Mouse (Mus musculus): ENCODE data around the gene Pold3.
"Not testable (repeated sequence)": the region's sequence is repeated elsewhere in the genome, so short reads cannot be mapped to it uniquely, and the experiment has no call there.

Gene Pold3

GRCm38 (mm10) chr7:100082836-100083235 is 38.5 kb downstream of the Pold3 start:
- DNase-seq (ENCODE audit: low read depth, low spot score): no peak
- H3K36me3 ChIP-seq (ENCODE audit: control insufficient read depth, insufficient read depth, low read length, poor library complexity, severe bottlenecking): peaks cover 9% of the 10 kb centered on the region; the same call in 1 of the 2 replicates
- H3K27me3 ChIP-seq (ENCODE audit: control insufficient read depth, insufficient read depth, low read length, poor library complexity, severe bottlenecking): no peaks in the 10 kb centered on the region

GRCm38 (mm10) chr7:100080087-100080781 is 41.1 kb downstream of the Pold3 start:
- H3K36me3 ChIP-seq (ENCODE audit: control insufficient read depth, insufficient read depth, low read length, poor library complexity, severe bottlenecking): peaks cover 5% of the 10 kb centered on the region; the same call in 1 of the 2 replicates
- H3K27me3 ChIP-seq (ENCODE audit: control insufficient read depth, insufficient read depth, low read length, poor library complexity, severe bottlenecking): no peaks in the 10 kb centered on the region
- DNase-seq (ENCODE audit: low read depth, low spot score): no peak

- Histone ChIP-seq H3K36me3 (ENCODE audit: control insufficient read depth, insufficient read depth, low read length, poor library complexity, severe bottlenecking) (no peaks in the 10 kb centered on the region), H3K27me3 (ENCODE audit: control insufficient read depth, insufficient read depth, low read length, poor library complexity, severe bottlenecking) (no peaks in the 10 kb centered on the region)
- DNase-seq (ENCODE audit: low read depth, low spot score): no peak
Measured at GRCm38 (mm10) chr7:100077071-100077470, 44.3 kb downstream of the Pold3 start.

GRCm38 (mm10) chr7:100076296-100076695 is 45.1 kb downstream of the Pold3 start:
- no peak for DNase-seq (ENCODE audit: low read depth, low spot score)
- Histone ChIP-seq H3K36me3 (ENCODE audit: control insufficient read depth, insufficient read depth, low read length, poor library complexity, severe bottlenecking) (no peaks in the 10 kb centered on the region), H3K27me3 (ENCODE audit: control insufficient read depth, insufficient read depth, low read length, poor library complexity, severe bottlenecking) (no peaks in the 10 kb centered on the region)

GRCm38 (mm10) chr7:100073959-100074358 is 47.4 kb downstream of the Pold3 start:
- DNase-seq (ENCODE audit: low read depth, low spot score): no peak
- no peaks in the 10 kb centered on the region for H3K27me3 ChIP-seq (ENCODE audit: control insufficient read depth, insufficient read depth, low read length, poor library complexity, severe bottlenecking)
- no peaks in the 10 kb centered on the region for H3K36me3 ChIP-seq (ENCODE audit: control insufficient read depth, insufficient read depth, low read length, poor library complexity, severe bottlenecking)

GRCm38 (mm10) chr7:100052991-100053390 is 68.4 kb downstream of the Pold3 start:
- not testable (repeated sequence) for H3K27me3 ChIP-seq (ENCODE audit: control insufficient read depth, insufficient read depth, low read length, poor library complexity, severe bottlenecking); DNase-seq (ENCODE audit: low read depth, low spot score); H3K36me3 ChIP-seq (ENCODE audit: control insufficient read depth, insufficient read depth, low read length, poor library complexity, severe bottlenecking)

- no peak for DNase-seq (ENCODE audit: low read depth, low spot score)
- H3K36me3 ChIP-seq (ENCODE audit: control insufficient read depth, insufficient read depth, low read length, poor library complexity, severe bottlenecking): no peaks in the 10 kb centered on the region
- no peaks in the 10 kb centered on the region for H3K27me3 ChIP-seq (ENCODE audit: control insufficient read depth, insufficient read depth, low read length, poor library complexity, severe bottlenecking)
Measured at GRCm38 (mm10) chr7:100051904-100052303, 69.5 kb downstream of the Pold3 start.

- DNase-seq (ENCODE audit: low read depth, low spot score): no peak
- Histone ChIP-seq H3K36me3 (ENCODE audit: control insufficient read depth, insufficient read depth, low read length, poor library complexity, severe bottlenecking) (no peaks in the 10 kb centered on the region), H3K27me3 (ENCODE audit: control insufficient read depth, insufficient read depth, low read length, poor library complexity, severe bottlenecking) (no peaks in the 10 kb centered on the region)
Measured at GRCm38 (mm10) chr7:100046486-100046885, 74.9 kb downstream of the Pold3 start.

- no peak for DNase-seq (ENCODE audit: low read depth, low spot score)
- no peaks in the 10 kb centered on the region for H3K36me3 ChIP-seq (ENCODE audit: control insufficient read depth, insufficient read depth, low read length, poor library complexity, severe bottlenecking)
Measured at GRCm38 (mm10) chr7:100043605-100044031, 77.7 kb downstream of the Pold3 start.

GRCm38 (mm10) chr7:100043096-100043495 is 78.3 kb downstream of the Pold3 start:
- no peaks in the 10 kb centered on the region for H3K36me3 ChIP-seq (ENCODE audit: control insufficient read depth, insufficient read depth, low read length, poor library complexity, severe bottlenecking)
- H3K27me3 ChIP-seq (ENCODE audit: control insufficient read depth, insufficient read depth, low read length, poor library complexity, severe bottlenecking): no peaks in the 10 kb centered on the region
- DNase-seq (ENCODE audit: low read depth, low spot score): no peak

More at GRCm38 (mm10) chr7:100043605-100044031, 77.7 kb downstream of the Pold3 start:
- H3K27me3 ChIP-seq (ENCODE audit: control insufficient read depth, insufficient read depth, low read length, poor library complexity, severe bottlenecking): no peaks in the 10 kb centered on the region

GRCm38 (mm10) chr7:100042120-100042519 is 79.2 kb downstream of the Pold3 start:
- no peaks in the 10 kb centered on the region for H3K36me3 ChIP-seq (ENCODE audit: control insufficient read depth, insufficient read depth, low read length, poor library complexity, severe bottlenecking)
- no peak for DNase-seq (ENCODE audit: low read depth, low spot score)
- no peaks in the 10 kb centered on the region for H3K27me3 ChIP-seq (ENCODE audit: control insufficient read depth, insufficient read depth, low read length, poor library complexity, severe bottlenecking)

GRCm38 (mm10) chr7:100036495-100036894 is 84.9 kb downstream of the Pold3 start:
- H3K27me3 ChIP-seq (ENCODE audit: control insufficient read depth, insufficient read depth, low read length, poor library complexity, severe bottlenecking): no peaks in the 10 kb centered on the region
- no peak for DNase-seq (ENCODE audit: low read depth, low spot score)
- no peaks in the 10 kb centered on the region for H3K36me3 ChIP-seq (ENCODE audit: control insufficient read depth, insufficient read depth, low read length, poor library complexity, severe bottlenecking)

- H3K36me3 ChIP-seq (ENCODE audit: control insufficient read depth, insufficient read depth, low read length, poor library complexity, severe bottlenecking): no peaks in the 10 kb centered on the region
- no peak for DNase-seq (ENCODE audit: low read depth, low spot score)
- no peaks in the 10 kb centered on the region for H3K27me3 ChIP-seq (ENCODE audit: control insufficient read depth, insufficient read depth, low read length, poor library complexity, severe bottlenecking)
Measured at GRCm38 (mm10) chr7:100036050-100036449, 85.3 kb downstream of the Pold3 start.

- no peak for DNase-seq (ENCODE audit: low read depth, low spot score)
- H3K36me3 ChIP-seq (ENCODE audit: control insufficient read depth, insufficient read depth, low read length, poor library complexity, severe bottlenecking): no peaks in the 10 kb centered on the region
Measured at GRCm38 (mm10) chr7:100034815-100035463, 86.4 kb downstream of the Pold3 start.

GRCm38 (mm10) chr7:100033672-100034071 is 87.7 kb downstream of the Pold3 start:
- DNase-seq (ENCODE audit: low read depth, low spot score): no peak
- Histone ChIP-seq H3K27me3 (ENCODE audit: control insufficient read depth, insufficient read depth, low read length, poor library complexity, severe bottlenecking) (no peaks in the 10 kb centered on the region), H3K36me3 (ENCODE audit: control insufficient read depth, insufficient read depth, low read length, poor library complexity, severe bottlenecking) (no peaks in the 10 kb centered on the region)

More at GRCm38 (mm10) chr7:100034815-100035463, 86.4 kb downstream of the Pold3 start:
- no peaks in the 10 kb centered on the region for H3K27me3 ChIP-seq (ENCODE audit: control insufficient read depth, insufficient read depth, low read length, poor library complexity, severe bottlenecking)
